Mouse (Mus musculus) bone marrow macrophage, adult 2 months (primary cell): ENCODE measurements around the gene Slc35a1. TPM values are rescaled to one million over a fixed set of nuclear protein-coding genes. Genes with fewer than 3 reads are reported as not detected.
A peak's percentile ranks its signal among the peaks of the same experiment; 100 is the strongest.

Experiments used
- H3K27ac ChIP-seq: 2 replicates; pipeline ENCODE4 v1.5.1; 2012; ENCODE audit warnings: low read depth, low read length; ENCODE audit not compliant: insufficient read depth
- H3K4me1 ChIP-seq: 2 replicates; pipeline ENCODE4 v1.6.1; 2012; ENCODE audit warnings: low read length; ENCODE audit not compliant: control insufficient read depth, insufficient read depth
- H3K4me3 ChIP-seq: 2 replicates; pipeline ENCODE4 v1.5.1; 2012; ENCODE audit warnings: mild to moderate bottlenecking, low read length, moderate library complexity; ENCODE audit not compliant: insufficient read depth
- CTCF ChIP-seq: IDR thresholded peaks from 2 replicates; pipeline ENCODE4 v1.5.1; 2012; ENCODE audit warnings: low read depth, mild to moderate bottlenecking, low read length, moderate library complexity
- POLR2A ChIP-seq: IDR thresholded peaks from 2 replicates; pipeline ENCODE4 v1.6.1; 2012; ENCODE audit warnings: mild to moderate bottlenecking, low read depth, low read length, borderline replicate concordance
- polyA plus RNA-seq: library from polyadenylated mRNA; stranded (reverse); fragments of >200 nt; gene quantifications from 2 replicates; pipeline ENCODE4 v1.2.4, GENCODE M21; 2012; ENCODE audit not compliant: missing spikeins, insufficient read depth, insufficient read length

Slc35a1 gene
- polyA plus RNA-seq, 1 experiment, result 17.6 TPM

DNA sequence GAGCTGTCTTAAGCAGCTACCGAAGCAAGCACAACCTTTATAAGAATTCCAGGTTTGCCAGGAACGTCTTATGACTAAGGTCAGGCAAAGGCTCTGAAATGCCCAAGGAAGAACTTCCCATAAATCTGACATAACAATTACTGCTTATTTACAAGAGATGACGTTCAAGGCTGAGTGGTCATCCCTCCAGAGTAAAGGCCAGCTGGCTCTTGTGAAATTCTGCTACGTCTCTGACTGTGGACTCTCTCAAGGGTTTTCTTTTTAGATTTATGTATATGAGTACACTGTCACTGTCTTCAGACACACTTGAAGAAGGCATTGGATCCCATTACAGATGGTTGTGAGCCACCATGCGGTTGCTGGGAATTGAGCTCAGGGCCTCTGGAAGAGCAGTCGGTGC, 60.8 kb downstream of the Slc35a1 start:
- TF ChIP-seq POLR2A, result no peak
- TF ChIP-seq CTCF, result no peak
- Histone ChIP-seq H3K27ac (no peak overlapping the region), H3K4me1 (no peaks in the 10 kb centered on the region), H3K4me3 (no peak overlapping the region)

DNA sequence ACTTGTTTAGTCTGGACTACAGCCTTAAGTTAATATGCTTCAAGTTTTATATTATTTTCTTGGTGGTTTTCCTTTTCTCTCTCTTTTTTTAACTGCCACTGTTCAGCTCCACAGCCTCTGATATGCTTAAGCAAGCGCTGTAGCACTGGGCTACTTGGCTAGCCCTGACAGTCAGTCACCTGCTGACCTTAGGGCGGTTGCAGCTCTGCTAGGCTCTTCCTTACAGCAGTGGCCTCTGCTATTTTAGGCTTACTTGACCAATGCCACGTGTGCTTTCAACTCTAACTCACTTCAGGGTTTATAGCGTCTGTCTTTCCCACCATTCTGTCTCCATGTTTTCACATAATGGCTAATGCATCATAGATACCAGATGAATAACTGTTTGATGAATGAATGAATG, 61.7 kb downstream of the Slc35a1 start:
- no peak for TF ChIP-seq POLR2A
- Histone ChIP-seq H3K27ac (no peak overlapping the region), H3K4me1 (no peaks in the 10 kb centered on the region)

DNA sequence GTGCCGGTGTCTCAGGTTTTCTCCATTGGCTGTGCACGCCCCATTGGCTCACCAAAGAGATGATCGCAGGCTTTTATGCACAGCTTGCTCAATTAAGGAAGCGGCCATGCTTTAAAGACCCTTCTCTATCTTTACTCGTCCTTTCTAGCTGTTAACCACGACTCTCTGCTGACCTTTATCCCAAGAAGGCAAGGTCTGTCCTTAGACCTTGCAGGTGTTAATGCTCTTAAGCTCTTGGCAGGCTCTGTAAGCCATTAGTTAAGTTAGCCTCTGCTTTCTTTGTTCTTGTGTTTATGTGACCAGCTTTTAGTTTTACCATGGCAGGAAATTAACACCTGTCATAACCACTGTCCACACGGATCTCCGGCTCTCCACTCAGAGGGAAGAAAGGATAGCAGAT, 71.1 kb downstream of the Slc35a1 start:
- peak overlapping the region; percentile 94 for H3K4me3 ChIP-seq
- TF ChIP-seq CTCF (no peak), POLR2A (no peak)
- H3K4me1 ChIP-seq, result peaks cover 22% of the 10 kb centered on the region
- no peak overlapping the region for H3K27ac ChIP-seq

More for the DNA sequence above, 61.7 kb downstream of the Slc35a1 start:
- no peak overlapping the region for H3K4me3 ChIP-seq

DNA sequence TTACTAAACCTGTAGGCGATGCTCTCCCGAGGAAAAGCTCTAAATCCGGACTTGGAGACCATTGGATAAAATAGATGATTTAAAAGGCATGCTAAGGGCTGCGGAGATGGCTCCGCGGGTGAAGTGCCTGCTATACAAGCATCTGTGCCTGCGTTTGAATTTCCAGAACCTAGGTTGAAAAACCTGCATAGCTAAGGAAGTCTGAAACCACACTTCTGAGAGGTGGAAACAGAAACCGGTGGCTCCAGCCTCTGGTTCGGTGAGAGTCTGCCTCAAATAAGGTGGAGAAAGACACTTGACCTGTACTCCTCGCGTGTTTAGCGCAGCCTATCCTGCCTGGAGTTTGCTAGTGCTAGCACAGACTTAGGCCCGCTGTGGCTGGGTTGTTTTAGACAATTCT, 71.9 kb downstream of the Slc35a1 start:
- peak overlapping the region; percentile 94 for H3K4me3 ChIP-seq
- TF ChIP-seq POLR2A, result no peak
- no peak for TF ChIP-seq CTCF
- H3K27ac ChIP-seq, result no peak overlapping the region
- H3K4me1 ChIP-seq, result peaks cover 22% of the 10 kb centered on the region

DNA sequence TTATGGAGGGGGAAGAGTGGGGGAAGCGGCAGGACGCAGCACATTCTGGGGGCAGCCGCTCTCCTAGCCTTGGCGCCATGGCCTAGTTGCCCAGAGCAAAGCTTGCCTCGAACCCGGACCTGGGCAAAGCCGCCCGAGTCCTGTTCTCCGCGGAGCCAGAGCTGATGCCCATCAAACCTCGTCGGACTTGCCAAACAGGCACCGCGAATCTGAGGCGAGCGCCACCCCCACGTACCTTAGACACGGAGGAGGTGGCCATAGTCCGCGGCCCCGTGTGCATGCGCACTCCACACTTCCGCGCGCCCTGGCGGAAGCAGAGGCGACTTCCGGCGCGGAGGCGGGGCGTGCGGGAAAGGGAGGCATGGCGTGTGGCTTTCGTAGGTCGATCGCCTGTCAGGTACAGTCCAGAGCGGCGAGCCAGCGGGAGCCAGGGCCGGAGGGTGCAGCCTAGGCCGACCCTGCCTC, 72.6 kb downstream of the Slc35a1 start, which contains the start of the genes Orc3 and Rars2:
Orc3 (minus strand) TSS at position 315 of the 465 bp plus-strand sequence.
Rars2 (plus strand) TSS at position 328 of the 465 bp plus-strand sequence.
- peak within 1 kb of the TSS; percentile 94 for H3K4me3 ChIP-seq
- peaks cover 22% of the 10 kb centered on the region for H3K4me1 ChIP-seq
- no peak for TF ChIP-seq CTCF
- TF ChIP-seq POLR2A, result no peak
- H3K27ac ChIP-seq, result peak within 1 kb of the TSS; percentile 68

DNA sequence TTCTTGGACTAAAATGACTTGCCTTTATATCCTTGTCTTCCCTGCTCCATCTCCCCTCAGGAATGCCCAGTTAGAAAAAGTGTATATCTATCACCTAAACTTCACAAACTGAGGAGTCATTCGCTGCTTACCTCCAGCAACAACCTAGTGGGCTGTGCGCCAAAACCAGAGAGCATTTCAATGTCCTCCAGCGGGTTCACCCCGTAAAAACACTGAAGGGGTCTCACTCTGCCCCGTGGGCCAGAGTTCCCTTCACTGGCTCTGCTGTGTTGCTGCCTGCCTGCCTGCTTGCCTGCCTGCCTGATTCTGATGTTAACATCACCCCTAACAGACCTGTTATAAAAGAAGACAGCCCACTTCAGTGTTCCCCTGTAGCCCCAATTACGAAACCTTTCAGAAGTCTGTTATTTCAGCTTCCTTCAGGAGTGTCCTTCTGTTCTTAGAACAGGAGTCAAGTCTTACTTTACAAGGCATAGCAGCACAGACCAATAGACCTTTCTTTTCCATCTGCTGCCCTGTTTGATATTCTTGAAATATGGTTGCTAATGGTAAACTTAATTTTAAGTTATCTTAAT, 73.6 kb downstream of the Slc35a1 start:
- peaks cover 22% of the 10 kb centered on the region for H3K4me1 ChIP-seq
- TF ChIP-seq CTCF, result no peak
- no peak for TF ChIP-seq POLR2A
- peak overlapping the region; percentile 94 for H3K4me3 ChIP-seq
- H3K27ac ChIP-seq, result no peak overlapping the region

Other genes starting within 250 kb of the Slc35a1 start
- gene Akirin2, start 136.5 kb downstream of the Slc35a1 start, polyA plus RNA-seq, result 79.2 and 86.0 TPM in 2 replicates
- gene Orc3, start 72.5 kb downstream of the Slc35a1 start, polyA plus RNA-seq, result 41.7 and 43.2 TPM in 2 replicates
- 15.1 and 18.5 TPM in 2 replicates for gene Rars2, start 72.5 kb downstream of the Slc35a1 start, polyA plus RNA-seq
- not detected in 2 replicates for gene Cfap206, start 42.8 kb upstream of the Slc35a1 start, polyA plus RNA-seq
- not detected in 2 replicates for gene Gm136, start 68.8 kb upstream of the Slc35a1 start, polyA plus RNA-seq
- 19.9 and 24.2 TPM in 2 replicates for gene Smim8, start 91.0 kb upstream of the Slc35a1 start, polyA plus RNA-seq
- 13.9 and 14.8 TPM in 2 replicates for gene Zfp292, start 195.5 kb upstream of the Slc35a1 start, polyA plus RNA-seq
- not detected in 2 replicates for gene Cga, start 206.3 kb upstream of the Slc35a1 start, polyA plus RNA-seq